Mouse (Mus musculus) liver, embryonic 14.5 days (tissue): ENCODE data around the gene Krtap5-1.

Source experiments
- CTCF ChIP-seq: IDR thresholded peaks from 2 replicates; pipeline ENCODE4 v1.5.1; 2016; ENCODE audit warnings: antibody characterized with exemption, low read depth, control low read depth
- EP300 ChIP-seq: IDR thresholded peaks from 2 replicates; pipeline ENCODE4 v1.6.1; 2016; ENCODE audit warnings: antibody characterized with exemption, low read depth

- TF ChIP-seq EP300 (no peak), CTCF (no peak)
Observed at GRCm38 (mm10) chr7:142341564-142342246, 44.8 kb upstream of the Krtap5-1 start.
